Mouse (Mus musculus) common myeloid progenitor, adult 5-6 weeks (primary cell): Measurements from ENCODE around the gene Anxa9. TPM values are rescaled to one million over a fixed set of nuclear protein-coding genes. Genes with fewer than 3 reads are reported as not detected.
"Not testable (repeated sequence)": the region's sequence is repeated elsewhere in the genome, so short reads cannot be mapped to it uniquely, and the experiment has no call there.

Source experiments
- ATAC-seq: replicated peaks from 2 replicates; pipeline ENCODE4 v1.8.0; 2016; ENCODE audit warnings: low read depth, mild to moderate bottlenecking, moderate TSS enrichment, inconsistent platforms; ENCODE audit not compliant: poor library complexity, severe bottlenecking
- total RNA-seq: library from RNA; stranded (forward); fragments of 200-1000, 187-1606 nt; gene quantifications from 2 replicates; pipeline ENCODE4 v1.2.3, GENCODE M21; 2017

Gene Anxa9
- 5.9 and 12.1 TPM in 2 replicates for total RNA-seq

DNA sequence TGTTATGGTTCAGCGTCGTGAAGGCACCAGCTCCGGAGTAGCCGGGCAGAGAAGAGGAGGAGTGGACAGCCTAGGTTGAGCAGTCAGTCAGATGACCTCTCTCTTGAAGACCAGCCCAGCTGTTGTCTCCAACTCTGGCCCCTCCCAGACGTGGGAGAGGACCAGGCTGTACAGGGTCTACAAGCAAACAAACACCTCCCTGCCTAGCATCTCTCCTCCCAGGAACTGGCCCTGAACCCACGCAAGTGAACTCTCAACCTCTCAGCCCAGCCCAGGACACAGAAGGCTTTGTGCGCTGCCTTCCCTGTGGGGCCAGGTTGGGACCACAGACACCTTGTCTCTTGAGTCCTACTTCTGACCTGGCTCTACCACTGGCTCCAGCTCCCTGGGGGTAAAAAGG, at the start of gene Anxa9:
Gene Anxa9 (minus strand): TSS at position 77 of the 400 bp plus-strand sequence.
- no peak for ATAC-seq

DNA sequence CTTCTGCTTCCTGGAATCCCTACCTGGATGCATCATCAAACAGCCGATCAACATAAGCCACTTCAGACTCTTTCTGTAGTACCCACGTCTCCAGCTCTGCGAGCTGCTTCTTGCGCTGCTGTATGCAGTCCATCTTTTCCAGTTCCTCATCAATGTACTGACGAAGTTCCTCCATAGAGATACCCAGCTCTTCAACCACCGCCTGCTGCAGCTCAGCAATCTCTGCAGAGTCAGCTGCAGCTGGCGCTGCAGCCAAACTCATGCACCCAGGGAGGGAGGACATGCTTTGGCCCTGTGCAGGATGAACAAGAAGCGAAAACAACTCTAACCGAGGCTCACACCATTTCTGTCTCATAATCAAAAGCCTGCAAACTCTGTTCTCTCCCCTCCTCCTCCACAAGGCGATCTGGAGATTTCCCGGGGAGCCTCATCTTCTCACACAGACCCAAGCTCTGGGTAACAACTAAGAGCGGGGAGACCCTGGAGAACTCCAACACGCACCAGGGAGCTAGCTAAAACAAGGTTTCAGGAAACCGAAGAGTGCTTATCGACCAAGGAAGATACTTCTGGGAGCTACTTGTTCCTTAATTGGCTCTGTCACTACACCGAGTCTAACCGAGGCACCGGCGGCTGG, 49.1 kb upstream of the Anxa9 start:
- peak; percentile 55 for ATAC-seq

DNA sequence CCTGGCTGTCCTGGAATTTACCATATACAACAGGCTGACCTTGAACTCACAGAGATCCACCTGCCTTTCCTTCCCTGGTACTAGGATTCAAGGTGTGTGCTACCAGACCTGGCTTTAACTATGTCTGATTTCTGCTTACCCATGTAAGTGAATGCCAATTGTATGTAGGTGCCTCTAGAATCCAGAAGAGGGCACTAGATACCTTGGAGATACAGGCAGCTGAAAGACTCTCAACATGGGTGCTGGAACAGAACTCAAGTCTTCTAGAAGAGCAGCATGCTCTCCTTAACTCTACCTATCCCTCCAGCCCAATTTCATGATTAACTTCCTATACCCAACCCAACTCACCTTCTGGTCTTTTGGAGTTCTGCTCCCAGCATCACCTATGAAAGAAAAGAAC, 42.5 kb upstream of the Anxa9 start:
- ATAC-seq: peak; percentile 92

DNA sequence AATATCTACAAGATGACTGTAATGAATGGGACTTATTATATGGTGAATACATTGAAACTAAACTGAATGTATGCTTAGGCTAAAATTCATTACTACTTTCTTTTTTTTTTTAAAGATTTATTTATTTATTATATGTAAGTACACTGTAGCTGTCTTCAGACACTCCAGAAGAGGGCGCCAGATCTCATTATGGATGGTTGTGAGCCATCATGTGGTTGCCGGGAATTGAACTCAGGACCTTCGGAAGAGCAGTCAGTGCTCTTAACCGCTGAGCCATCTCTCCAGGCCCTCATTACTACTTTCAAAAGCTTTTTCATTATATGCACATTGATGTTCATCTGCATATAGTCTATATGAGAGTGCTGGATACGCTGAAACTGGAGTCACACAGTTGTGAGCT, 41.4 kb upstream of the Anxa9 start:
- not testable (repeated sequence) for ATAC-seq

DNA sequence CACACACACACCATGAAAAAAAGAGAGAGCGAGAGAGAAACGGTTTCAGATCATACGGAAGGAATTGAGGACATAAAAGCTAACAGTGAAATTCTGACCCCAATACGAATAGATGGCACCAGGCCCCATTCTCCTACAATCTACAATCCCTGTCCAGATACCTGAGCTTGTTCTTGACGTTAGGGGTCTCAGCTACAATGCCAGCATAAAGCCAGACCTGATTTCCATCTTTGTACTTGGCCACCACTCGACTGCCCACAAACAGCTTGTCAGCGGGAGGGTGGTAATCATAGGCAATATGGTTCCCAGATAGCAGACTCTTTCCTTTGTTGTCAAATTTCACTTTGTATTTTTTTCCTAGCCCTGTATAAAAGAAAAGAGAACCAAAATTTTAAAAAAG, 39.5 kb upstream of the Anxa9 start:
- ATAC-seq: no peak

DNA sequence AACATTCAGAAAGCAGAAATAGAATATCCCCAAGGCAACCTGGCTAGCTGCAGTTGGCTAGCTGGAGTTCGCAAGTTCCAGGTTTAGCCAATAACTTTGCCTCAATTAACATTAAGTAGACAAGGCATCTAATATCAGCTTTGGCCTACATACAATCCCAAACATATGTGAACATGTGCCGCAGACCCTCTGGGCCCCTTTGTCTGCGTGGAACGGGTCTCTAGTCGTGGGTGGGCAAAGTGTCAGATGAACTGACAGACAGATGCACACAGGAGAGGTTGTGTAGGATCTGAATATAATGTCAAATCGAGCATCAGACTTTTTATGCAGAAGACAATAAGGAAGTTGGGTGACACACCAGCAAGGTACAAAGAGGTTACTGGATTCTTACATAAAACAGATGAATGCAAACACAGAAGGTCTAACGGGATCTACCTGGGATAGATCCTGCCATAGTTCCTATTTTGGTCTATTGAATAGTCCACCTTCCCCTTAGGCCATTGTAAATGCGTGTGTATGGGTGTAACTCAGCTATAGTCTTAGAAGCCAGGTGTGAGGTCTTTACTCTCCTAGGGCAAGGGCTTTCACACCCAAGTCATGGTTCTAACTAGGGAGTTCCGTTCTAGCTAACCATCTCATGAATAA, 36.5 kb upstream of the Anxa9 start:
- ATAC-seq: not testable (repeated sequence)

DNA sequence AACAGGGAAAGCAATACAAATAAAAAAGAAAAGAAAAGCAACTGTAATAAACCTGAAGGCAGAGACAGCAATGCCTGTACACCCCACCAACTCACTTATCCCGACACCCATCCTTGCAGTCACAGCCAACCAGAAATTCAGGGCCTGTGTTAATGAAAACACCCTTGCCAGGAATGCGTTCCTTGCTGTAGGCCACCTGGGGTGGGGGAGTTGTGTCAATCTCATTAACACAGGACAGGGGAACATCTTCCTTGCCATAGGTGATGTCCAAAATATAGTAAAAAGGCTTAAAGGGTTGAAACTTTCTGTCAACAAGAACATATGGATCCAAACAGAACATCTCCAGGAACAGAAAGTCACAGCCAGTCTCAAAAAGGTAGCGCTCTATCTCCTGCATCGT, 31.3 kb upstream of the Anxa9 start:
- ATAC-seq: no peak

DNA sequence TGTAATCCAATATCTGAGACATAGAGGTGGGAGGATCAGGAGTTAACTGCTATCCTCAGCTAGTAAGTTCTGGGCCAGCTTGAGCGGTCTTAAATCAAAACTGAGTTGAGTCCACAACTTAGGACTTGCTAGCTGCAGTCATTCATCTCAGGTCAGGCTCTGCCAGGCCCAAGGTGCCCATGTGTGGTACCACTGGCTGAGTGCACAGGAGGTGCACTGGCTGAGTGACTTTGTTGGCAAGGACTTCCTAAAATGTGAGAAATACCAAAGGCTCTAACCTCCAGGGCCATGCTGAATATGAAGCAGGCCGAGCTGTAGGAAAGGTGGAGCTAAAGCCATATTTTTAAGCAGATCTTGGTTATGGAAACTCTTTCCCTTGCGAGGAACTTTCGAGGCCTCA, 30.4 kb upstream of the Anxa9 start:
- no peak for ATAC-seq

DNA sequence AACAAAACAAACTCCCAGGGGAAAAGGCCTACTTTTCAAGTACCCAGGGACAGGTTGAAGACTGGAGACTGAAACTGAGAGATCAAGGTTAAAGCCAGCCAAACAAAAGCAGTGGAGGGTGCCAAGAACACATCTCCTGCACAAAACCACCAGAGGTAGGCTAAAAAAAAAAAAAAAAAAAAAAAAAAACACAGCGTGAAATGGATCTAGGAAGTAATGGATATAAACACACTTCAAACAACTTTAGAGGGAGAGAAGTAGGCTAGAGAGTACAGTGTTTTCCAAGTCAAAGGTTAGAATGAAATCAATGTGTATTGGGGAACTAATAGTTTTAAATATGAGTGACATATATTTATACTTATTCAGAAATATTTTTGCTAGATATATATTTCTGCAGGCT, 24.6 kb upstream of the Anxa9 start:
- no peak for ATAC-seq

DNA sequence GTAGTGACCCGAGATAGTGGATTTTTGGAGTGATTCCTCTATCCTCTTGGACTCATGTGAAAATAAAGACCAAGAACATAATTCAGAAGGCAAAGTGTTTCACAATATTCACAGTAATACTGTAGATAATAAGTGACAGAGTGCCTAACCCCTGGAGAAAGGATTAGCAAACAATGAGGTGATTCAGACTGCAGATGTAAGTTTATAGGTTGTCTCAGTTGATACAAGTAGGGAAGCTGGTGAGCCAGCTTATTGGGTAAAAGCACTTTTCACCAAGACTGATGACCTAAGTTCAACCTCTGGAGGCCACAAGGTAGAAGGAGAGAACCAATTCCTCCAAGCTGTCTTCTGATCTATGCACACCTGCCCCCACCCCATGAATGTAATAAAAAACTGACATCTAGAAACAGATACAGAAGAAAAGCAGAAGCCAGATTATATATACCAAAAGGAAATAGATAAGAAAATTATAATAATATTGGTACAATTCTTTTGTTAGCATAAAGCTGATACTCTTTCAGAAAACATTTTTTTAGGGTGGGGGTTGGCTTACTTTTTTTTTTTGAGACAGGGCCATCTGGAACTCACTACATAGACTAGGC, 21.9 kb upstream of the Anxa9 start:
- no peak for ATAC-seq

DNA sequence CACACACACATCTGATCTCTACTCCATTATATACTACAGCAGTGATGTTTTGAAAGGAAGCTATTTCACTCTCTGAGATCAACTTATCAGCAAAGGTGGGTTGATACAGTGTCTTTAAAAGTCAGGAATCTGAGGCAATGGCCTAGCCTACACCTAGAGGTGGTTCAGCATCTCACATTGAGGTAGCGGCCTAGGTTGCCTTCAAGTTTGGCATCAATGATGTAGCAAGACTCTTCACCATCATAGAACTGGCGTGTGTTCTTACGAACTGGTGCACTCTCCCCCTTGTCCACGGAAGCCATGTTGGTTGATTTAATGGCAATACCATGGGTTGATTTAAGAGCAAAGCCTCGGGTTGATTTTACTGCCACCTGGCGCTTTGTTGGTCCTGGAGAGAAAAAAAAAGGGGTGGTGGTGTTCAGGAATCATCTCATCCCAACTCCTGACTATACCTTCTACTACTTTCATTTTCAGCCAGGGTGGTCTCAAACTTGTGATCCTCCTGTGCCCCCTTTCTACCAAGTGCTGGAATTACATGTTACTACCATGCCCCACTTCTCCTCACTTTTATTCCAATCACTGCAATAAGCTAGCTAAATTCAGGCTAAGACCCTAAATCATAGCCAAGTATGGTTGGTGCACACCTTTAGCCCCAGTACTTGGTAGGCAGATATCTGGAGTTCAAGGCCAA, 17.6 kb upstream of the Anxa9 start:
- peak; percentile 45; the same call in 1 of the 2 replicates for ATAC-seq

DNA sequence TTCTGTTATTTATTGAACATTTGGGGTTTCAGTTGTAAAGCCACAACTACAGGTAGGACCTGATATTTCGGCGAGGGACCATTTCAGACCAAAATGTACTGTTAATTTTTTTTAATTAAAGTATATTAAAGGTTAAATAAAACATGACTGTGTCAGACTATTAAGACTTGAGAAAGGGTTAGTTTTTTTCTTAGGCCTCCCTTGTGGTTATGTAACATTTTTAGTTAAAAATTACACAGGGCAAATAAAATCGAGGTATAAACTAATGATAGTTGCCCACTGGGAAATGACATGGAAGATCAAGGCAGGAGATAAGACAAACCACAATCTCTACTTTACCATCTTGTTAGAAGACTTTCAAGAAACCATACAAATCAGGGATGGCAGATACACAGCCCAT, 16.5 kb upstream of the Anxa9 start:
- no peak for ATAC-seq

DNA sequence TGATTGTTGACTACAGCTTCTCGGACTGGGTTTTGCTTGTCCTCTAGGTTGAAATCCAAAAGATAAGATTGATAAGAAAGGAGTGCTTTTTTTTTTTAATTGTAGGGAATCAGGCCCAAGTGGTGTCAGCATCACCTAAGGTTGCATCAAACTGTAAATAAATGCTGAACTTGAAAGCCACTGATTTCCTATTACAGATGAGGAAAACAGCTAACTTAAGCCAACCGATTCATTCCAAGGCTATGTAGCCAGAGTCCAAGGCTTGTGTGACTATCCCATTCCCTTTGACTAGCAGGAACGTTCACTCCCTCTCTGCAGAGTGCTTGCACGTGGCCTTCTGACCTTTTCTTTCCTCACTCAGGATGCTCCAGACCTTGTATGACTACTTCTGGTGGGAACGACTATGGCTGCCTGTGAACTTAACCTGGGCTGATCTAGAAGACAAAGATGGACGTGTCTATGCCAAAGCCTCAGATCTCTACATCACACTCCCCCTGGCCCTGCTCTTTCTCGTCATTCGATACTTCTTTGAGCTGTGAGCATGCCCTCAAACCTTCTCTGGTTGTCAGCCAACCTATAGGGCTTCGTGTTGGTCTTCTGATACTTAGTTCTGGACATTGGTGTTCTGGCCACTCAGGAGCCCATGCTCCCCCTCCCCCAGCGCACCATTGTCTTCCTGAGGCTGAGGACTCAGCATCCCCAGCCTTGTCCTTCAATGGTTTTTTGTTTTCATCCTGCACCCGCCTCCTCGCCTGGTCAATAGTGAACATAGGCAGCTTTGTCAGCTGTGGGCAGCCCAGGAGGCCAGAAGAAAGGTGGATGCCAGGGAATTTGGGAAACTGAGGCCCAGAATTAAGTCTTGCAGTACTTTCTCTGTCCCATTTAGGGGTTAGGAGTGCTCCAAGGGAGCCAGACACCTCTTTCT, 13.0 kb upstream of the Anxa9 start:
- ATAC-seq: no peak

DNA sequence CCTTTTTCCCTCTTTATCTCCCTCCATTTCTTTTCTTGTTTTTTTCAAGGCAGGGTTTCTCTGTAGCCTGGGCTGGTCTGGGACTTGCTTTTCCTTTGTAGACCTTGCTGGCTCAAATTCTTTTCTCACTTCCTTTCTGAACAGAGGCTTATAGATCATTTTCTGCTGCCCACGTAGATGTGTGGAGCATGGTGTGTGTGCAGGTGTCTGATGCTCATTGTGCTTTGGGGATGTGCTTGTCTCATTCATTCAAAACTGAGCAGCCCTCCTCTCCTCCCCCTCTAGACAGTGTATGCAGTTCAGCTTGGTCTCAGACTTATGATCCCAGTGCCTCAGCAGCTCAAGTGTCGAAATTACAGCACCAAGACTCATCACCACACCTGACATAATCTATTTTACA, 12.1 kb upstream of the Anxa9 start:
- no peak for ATAC-seq

DNA sequence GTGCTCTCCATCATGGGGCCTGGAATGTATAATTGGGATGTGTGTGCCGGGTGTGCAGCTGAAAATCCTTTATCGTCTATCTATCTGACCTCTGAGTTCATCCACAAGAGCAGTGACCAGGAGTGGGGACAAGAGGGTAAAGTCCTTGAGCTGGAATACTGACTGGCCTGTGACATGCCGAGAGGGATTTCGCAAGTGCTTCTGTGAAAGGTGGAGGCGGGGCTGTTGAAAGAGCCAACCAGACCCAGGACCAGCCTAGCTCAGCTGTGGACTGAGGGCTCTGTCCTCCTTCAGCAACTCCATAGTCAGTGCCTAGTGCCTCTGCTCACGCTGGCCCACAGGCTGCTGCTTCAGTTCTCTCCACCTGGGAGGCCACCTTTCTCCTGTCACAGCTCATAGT, 11.6 kb upstream of the Anxa9 start:
- peak; percentile 22; the same call in 1 of the 2 replicates for ATAC-seq

DNA sequence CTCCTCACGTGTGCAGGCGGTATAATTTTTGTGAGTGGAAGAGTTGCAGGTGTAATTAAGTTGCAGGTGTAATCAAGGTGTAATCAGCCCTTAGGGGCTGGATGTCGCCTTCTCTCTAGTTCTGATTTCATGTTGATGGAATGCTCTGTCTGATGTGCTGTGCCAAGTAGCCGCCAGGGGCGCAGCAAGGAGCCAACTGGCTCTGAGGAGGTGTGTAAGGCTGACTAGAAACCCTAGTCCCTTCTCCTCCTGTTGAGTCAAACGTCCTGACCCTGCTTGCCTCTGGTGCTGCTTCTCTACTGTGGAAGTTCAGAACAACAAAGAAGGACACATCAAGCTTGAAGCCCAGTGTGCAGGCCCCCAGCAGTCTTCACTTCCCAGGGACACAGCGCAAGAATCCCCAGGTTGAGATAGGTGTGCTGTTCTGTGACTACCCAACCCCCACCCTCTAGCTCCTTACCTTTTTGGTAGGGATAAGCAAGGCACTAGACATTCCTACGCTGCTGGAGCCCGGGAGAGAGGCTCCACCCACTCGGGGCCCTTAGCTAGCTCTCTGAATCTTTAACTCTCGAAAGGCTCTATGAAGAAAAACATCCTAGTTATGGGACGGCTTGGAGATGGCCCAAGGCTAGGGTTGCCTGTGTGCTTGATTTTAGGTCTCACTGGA, 10.6 kb upstream of the Anxa9 start:
- ATAC-seq: peak; percentile 22; the same call in 1 of the 2 replicates

DNA sequence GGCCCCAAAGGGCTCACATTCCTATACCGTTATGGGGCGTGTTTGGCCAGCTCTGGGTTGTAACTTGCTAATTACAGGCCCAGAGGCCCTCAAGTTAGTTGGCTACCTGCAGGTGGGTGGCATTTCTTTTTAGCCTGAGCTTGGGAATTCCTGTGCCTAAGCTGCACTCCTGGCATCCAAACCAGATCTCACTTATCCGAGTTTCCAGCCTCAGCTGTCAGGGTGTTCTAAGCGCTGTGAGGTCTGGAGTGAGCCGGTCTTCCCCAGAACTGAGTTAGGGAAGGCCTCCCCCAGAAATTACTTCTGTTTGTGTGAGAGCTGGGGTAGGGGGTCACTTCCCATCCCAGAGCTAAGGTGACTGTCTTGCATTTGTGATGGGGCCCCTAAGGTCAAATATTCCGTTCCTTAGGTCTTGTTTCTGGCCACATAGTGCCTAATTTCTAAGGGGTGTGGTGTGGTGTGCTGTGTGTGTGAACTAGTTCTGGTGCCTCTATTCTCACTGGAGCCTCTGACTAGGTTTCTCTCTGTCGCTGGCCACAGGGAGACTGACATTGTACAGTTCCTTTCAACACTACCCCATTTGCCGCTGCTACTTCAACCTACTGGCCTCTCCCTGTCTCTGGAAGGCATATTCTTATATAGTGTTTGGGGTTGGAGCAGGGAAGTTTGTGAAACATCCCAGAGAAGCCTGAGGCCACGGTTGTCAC, 9.0 kb upstream of the Anxa9 start:
- no peak for ATAC-seq

DNA sequence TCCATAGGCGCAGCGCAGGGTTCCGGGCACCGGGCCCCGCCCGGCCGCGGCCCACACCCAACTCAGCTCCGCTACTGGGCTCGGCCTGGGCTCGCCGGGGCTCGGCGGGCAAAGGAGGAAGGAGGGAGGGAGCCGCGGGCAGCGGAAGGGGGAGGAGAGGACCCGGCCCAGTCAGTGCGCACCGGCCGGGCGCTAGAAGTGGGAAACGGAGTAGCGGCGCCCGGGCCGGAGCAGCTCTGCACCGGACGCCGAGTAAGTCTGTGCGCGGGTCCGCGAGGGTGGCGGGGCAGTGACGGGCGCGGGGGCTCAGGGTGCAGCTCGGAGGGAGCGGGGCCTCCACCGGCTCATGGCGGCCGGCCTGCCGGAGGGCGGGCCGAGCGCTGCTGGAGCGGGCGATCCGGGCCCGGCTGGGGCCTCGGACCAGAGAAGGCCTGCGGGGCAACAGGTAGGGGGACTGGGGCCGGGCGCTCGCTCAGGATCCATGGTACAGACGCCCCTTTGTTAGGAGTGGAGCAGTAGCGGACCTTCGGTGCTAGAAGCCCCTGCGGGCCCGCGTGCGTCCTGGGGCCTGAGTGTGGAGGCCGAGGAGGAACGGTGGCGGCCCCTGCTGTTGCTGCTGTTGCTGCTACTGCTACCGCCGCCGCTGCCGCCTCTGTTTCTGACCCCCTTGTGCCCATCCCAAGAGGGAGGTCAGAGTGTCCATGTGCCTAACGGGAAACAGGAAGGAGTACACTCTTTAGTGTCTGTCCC, 8.3 kb upstream of the Anxa9 start:
- peak; percentile 57 for ATAC-seq
